Mouse (Mus musculus): ENCODE data around the gene Aebp1.

Gene Aebp1

GRCm38 (mm10) chr11:5897839-5898238, 36.1 kb downstream of the Aebp1 start:
- DNase-seq = no peak

GRCm38 (mm10) chr11:5898531-5898930, 36.8 kb downstream of the Aebp1 start, which contains the start of gene Myl7:
Gene Myl7 (minus strand): TSS chr11:5898782.
- no peak for DNase-seq

DNA sequence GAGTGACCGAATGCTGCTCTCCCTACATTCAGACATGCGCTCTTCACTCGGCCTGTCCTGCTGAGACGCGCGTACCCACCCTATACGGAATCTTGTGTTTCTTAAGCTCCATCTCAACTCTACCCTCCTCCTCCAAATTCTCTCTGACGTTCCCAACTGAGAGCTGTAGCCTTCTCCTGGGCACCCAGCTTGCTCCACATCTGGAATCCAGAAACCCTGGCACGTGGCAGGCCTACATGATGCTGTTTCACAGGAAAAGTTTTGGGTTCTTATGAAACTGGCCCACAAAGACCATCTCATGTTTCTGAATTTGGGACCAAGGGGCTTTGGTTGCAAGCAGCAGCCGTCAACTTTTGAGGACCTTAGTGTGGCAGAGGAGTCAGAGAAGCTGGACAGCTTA, 37.5 kb downstream of the Aebp1 start:
- DNase-seq = no peak

DNA sequence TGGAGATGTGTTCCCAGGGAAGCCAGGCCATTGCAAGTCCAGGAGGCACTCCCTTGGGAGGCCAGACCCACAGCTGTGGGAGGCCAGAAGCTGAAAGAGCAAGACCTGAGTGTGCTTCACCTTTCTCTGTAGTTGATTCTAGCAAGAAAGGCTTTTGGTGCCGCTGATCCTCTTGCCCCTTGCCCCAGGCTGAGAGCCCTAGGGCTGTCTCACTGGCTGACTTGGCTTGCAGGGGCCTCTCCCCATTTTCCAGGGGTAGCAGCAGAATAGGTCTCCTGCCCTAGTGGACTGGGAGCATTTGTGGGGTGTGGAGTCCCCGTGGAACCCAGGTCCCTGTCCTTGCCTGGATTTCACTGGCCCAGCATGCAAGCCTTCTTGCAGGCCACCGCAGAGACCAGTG, 39.6 kb downstream of the Aebp1 start:
- DNase-seq = no peak

- DNase-seq = peak; percentile 66
These were observed 40.2 kb downstream of the Aebp1 start for GRCm38 (mm10) chr11:5901950-5902349.

- DNase-seq = no peak
These were observed 40.6 kb downstream of the Aebp1 start for GRCm38 (mm10) chr11:5902390-5902789.

- DNase-seq = no peak
These were observed 42.1 kb downstream of the Aebp1 start for GRCm38 (mm10) chr11:5903844-5904243.

- no peak for DNase-seq
These were observed 42.6 kb downstream of the Aebp1 start for GRCm38 (mm10) chr11:5904357-5904756.

DNA sequence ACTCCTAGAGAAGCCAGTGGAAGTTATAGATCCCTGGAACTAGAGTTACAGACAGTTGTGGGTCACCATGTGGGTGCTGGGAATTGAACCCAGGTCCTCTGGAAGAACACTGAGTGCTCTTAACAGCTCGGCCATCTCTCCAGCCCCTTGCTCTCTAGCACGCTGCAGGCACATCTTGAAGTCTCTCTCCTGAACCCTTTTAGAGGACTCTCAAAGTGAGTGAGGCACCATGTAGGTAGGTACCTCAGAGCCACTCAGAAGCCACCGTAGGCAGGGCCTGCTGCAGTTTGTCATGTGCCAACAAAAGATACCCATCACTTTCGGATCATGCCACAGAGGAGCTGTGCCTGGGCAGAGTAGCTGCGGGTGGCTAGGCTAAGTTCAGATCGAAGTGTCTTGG, 43.1 kb downstream of the Aebp1 start:
- DNase-seq = no peak

GRCm38 (mm10) chr11:5905778-5906518, 44.2 kb downstream of the Aebp1 start:
- DNase-seq = no peak

DNA sequence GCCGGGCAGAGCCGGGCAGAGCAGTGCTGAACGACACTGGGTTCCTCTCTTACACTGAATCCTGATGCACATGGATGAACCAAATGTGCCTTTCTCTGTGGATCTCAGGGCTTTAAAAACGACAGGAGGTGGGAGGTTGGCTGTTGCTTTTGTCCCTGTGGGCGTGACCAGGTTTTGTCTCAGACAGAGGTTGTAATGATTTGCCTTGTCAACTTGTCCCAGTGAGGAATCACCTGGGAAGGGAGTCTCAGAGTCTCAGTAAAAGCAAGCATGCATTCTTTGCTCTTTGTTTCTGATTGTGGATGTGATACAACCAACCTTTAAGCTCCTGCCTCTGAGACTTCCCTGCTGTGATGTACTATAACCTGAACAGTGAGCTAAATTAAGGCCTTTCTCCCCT, 45.3 kb downstream of the Aebp1 start:
- DNase-seq = no peak

DNA sequence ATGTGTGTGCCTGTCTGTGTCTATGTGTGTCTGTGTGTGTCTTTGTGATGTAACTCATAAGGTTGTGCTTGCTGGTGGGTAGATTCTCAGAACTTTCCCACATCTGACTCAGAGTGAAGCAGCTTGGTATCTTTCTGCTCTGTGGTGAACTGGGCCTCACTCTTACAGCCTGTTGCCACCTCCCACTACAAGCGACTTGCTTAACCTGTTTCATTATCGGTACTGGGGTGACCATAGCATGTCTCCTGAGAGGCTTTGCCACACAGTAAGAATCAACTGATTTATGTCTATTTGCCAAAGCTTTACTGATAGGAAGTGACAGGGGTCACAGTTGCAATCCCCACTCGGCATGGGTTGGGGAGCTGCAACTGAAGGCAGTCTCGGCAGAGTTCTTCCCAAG, 46.9 kb downstream of the Aebp1 start:
- no peak for DNase-seq

DNA sequence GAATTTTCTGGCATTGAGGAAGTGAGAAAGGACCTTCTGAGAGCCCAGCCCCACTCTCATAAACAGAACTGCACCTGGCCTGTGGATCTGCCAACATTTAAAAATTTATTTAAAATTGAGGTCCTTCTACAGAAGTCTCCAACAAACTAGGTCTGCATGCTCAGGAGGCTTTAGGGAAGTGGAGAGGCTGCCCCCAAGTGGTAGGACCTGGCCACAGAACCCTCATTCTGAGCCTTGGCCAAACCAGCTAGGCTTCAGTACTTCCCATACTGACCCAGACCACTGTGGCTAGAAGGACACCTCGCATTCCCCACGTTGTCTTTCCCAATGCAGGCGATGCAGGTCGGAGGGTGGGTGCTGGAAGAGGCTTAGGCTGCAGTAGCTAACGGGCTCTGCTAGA, 50.9 kb downstream of the Aebp1 start:
- DNase-seq = peak; percentile 76

DNA sequence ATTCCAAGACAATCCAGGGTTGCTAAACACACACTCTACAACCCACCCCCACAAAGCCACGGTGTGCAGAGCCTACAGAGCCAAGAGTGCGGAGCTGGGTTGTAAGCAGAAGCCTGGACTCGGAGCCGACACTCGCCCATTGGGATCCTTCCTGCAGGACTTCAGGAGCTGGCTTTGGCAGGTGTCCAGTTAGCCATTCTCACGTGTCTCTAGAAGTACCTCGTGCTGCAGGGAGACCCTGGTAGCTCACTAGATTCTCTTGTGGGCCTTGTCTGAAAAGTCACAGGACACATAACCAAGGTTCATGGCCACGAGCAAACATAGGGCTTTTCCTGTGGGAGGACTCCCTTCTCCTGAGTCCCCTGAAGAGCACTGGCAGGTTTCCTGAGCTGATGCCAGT, 51.5 kb downstream of the Aebp1 start:
- DNase-seq = no peak

- DNase-seq = no peak
These were observed 52.2 kb downstream of the Aebp1 start for GRCm38 (mm10) chr11:5913936-5914335.

GRCm38 (mm10) chr11:5914940-5915339, 53.2 kb downstream of the Aebp1 start:
- DNase-seq = no peak

DNA sequence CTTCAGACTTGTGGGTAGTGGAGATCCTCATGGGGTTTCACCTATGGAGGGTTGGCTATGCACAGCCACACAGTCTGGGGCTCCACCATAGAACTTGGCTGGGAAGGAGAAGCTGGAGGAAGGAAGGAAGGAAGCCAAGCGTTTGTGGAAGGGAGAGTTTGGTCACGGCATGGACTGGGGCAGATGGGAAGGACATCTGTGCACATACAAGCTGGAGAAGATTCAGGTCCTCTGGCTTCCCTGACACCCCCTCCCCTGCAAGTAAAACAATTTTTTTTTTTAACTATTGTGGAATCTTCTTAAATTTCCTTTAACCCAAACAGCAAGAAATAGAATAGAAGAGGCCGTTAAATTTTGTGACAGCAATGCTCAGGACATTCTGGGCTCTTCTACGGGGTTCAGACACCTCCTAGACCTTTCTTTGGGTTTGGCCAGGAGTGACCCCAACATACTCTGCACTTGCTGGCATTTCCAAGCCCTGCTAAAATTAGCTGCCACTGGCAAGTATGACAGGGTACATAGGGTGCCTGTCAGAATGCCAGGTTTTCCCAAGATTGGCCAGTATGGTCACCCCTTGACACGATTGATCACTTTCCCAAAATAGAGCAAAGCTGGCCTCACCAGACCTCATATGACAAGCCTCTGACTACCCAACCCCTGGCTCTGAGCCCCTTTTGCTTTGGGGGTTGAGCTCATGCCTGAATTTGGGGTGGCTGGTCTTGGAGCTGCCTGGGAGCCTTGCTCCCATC, 53.9 kb downstream of the Aebp1 start:
- no peak for DNase-seq

GRCm38 (mm10) chr11:5916178-5916548, 54.4 kb downstream of the Aebp1 start:
- no peak for DNase-seq

DNA sequence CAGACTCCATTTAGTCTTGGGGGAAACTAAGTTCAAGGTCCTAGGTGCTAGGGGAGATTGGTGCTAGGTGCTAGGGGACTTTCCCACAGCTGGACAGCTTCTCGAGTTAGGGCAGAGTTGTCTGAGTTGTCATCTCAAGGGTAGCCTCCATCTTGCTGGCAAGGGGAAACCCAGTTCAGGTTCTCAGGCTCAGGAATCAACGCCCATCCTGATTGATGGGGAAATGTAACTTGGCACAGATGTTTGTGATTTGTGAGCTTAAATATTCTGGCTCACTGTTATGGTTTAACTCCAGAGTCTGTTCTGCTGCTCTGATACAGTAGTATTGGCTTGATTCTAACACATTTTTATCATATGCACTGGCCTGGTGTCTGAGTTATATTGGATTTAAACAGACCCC, 56.4 kb downstream of the Aebp1 start:
- DNase-seq = no peak

DNA sequence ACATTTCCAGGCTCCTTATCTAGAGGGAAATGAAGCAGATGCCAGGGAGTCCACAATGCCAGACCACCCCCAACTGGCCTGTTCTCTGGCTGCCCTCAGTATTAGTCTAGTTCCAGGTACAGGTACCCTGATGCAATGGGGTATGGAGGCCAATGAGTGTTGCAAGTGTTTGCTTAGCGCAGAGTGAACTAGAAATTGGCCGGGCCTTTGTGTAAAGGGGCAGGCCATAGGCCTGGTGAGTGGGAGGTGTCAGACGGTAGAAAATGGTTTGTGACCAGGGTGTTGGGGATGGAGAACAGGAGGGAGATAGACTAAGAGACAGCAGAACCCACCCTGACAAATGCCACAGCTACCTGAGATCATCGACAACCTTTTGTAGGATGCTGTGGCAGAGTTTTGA, 57.9 kb downstream of the Aebp1 start:
- DNase-seq = no peak

- peak; percentile 35 for DNase-seq
These were observed 58.7 kb downstream of the Aebp1 start for GRCm38 (mm10) chr11:5920323-5920960.
